Mouse (Mus musculus) heart, embryonic 11.5 days (tissue): ENCODE results near the gene Atf6b. TPM values are rescaled to one million over a fixed set of nuclear protein-coding genes. Genes with fewer than 3 reads are reported as not detected.
A peak's percentile ranks its signal among the peaks of the same experiment; 100 is the strongest.

Source experiments
- ATAC-seq: fragments of 200-750 bp; cut with Nextera tagmentation; replicated peaks from 2 replicates; pipeline ENCODE4 v1.8.0; 2017; ENCODE audit warnings: moderate library complexity; ENCODE audit not compliant: insufficient number of reproducible peaks, low FRiP score, low TSS enrichment
- H3K27ac ChIP-seq: fragments of 300-500 bp; sonication (generic); 2 replicates; pipeline ENCODE4 v1.5.1; 2014; ENCODE audit warnings: mild to moderate bottlenecking, low read depth, low read length
- H3K27me3 ChIP-seq: fragments of 300-500 bp; sonication (generic); 2 replicates; pipeline ENCODE4 v1.6.1; 2014; ENCODE audit warnings: mild to moderate bottlenecking, low read length, mixed read lengths; ENCODE audit not compliant: control insufficient read depth, insufficient read depth
- H3K36me3 ChIP-seq: fragments of 300-500 bp; sonication (generic); 2 replicates; pipeline ENCODE4 v1.6.1; 2014; ENCODE audit warnings: mild to moderate bottlenecking, low read length, moderate library complexity, mixed read lengths; ENCODE audit not compliant: control insufficient read depth, insufficient read depth
- H3K4me1 ChIP-seq: fragments of 300-500 bp; sonication (generic); 2 replicates; pipeline ENCODE4 v1.6.1; 2014; ENCODE audit warnings: low read length; ENCODE audit not compliant: control insufficient read depth, insufficient read depth
- H3K4me2 ChIP-seq: fragments of 300-500 bp; sonication (generic); 2 replicates; pipeline ENCODE4 v1.6.1; 2014; ENCODE audit warnings: mild to moderate bottlenecking, moderate library complexity
- H3K4me3 ChIP-seq: fragments of 300-500 bp; sonication (generic); 2 replicates; pipeline ENCODE4 v1.5.1; 2014; ENCODE audit warnings: low read depth, low read length
- H3K9ac ChIP-seq: fragments of 300-500 bp; sonication (generic); 2 replicates; pipeline ENCODE4 v1.6.1; 2014; ENCODE audit warnings: mild to moderate bottlenecking, low read depth, low read length, moderate library complexity
- H3K9me3 ChIP-seq: fragments of 300-500 bp; sonication (generic); replicated peaks from 2 replicates; pipeline ENCODE4 v1.6.1; 2016; ENCODE audit warnings: low read length; ENCODE audit not compliant: control insufficient read depth
- WGBS: fragments of 180-500 bp; shearing (Covaris S2); extraction: QIAGEN DNeasy Blood & Tissue Kit; methylation state at CpG from one replicate; pipeline ENCODE4 v1.1.7; 2014; ENCODE audit not compliant: insufficient replicate concordance; 5-methylcytosine and 5-hydroxymethylcytosine counted together
- polyA plus RNA-seq: library from polyadenylated mRNA; unstranded; fragments of >200 nt; fragmentation: Nextera tagmentation; extraction: Ambion mirVana; gene quantifications from 2 replicates; pipeline ENCODE4 v1.2.1, GENCODE M21; 2014

The Atf6b gene
- polyA plus RNA-seq, 1 experiment from 2014 or later, result 41.0 TPM

DNA sequence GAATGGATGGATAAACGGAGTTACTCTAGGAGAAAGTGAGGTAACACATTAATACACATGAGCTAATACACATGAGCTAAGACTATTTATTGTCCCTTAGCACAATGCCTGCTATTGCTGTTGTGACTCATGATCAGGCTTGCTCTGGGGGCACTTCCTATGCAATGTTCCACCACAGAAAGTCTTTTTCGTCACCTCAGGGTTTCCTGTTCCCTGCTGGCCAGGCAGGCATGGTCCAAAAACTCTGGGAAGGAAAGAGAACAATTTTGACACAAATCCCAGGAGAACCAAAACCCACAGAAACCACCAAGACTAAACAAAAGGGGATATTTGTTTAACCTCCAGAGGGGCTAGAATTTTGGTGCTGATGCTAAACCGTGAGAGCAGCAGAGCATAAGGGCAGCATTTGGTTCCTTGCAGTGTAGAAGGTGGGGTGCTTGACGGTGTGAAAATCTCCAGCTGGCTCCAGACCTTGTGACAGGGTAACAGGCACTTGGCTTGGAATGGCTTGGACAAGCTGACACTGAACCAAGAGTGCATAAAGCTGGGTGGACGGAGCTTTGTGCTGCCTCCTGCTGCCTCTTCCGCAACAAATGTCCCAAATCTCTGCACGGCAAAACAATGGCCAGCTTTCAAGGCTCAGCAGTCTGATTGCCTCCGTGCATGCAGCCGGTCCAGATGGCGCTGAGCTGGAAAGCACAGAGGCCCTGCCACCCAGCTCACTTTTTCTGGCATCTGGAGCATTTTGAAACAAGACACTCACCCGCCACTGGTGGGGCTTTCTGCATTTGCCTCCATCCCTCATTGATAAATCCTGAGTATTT is 6.0 kb upstream of the Atf6b start:
- H3K4me2 ChIP-seq, result peak overlapping the region; percentile 8; the same call in 1 of the 2 replicates
- H3K27ac ChIP-seq, result peak overlapping the region; percentile 37
- no peak overlapping the region for H3K4me3 ChIP-seq
- H3K4me1 ChIP-seq, result peaks cover 7% of the 10 kb centered on the region; the same call in 1 of the 2 replicates
- WGBS, result 15% methylated on average over 11 of the region's 11 CpGs
- no peaks in the 10 kb centered on the region for H3K36me3 ChIP-seq
- no peaks in the 10 kb centered on the region for H3K9me3 ChIP-seq
- peak overlapping the region; percentile 22; the same call in 1 of the 2 replicates for H3K9ac ChIP-seq
- no peak for ATAC-seq
- H3K27me3 ChIP-seq, result no peaks in the 10 kb centered on the region; the same call in 1 of the 2 replicates

- Histone ChIP-seq H3K4me3 (no peak overlapping the region), H3K9ac (no peak overlapping the region), H3K36me3 (no peaks in the 10 kb centered on the region), H3K27me3 (no peaks in the 10 kb centered on the region), H3K4me1 (peaks cover 7% of the 10 kb centered on the region; the same call in 1 of the 2 replicates), H3K27ac (no peak overlapping the region), H3K9me3 (no peaks in the 10 kb centered on the region), H3K4me2 (no peak overlapping the region)
- 80% methylated on average over 3 of the region's 3 CpGs for WGBS
- ATAC-seq, result no peak
These were observed 5.0 kb upstream of the Atf6b start for GRCm38 (mm10) chr17:34641945-34642344.

DNA sequence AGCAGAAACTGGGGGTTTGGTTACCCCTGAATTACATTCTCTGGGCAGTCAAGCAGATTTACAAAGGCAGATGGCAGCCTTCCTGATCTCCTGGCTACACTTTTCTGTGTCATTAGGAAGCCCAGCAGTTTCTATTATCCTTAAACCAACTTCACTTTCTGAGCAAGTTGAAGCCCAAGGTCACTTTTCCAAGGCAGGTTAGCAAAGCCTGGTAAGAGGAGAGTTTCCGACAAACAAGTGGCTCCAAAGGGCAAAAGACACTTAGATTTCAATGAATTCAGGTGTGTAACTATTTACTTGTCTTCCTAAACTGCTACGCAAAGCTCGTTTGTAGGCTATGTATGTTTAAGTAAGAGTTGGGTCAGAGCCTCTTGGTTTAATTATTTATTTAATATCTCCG is 3.6 kb upstream of the Atf6b start:
- Histone ChIP-seq H3K36me3 (no peaks in the 10 kb centered on the region), H3K4me2 (no peak overlapping the region), H3K4me3 (no peak overlapping the region), H3K27me3 (no peaks in the 10 kb centered on the region), H3K4me1 (peaks cover 15% of the 10 kb centered on the region), H3K9ac (no peak overlapping the region), H3K9me3 (no peaks in the 10 kb centered on the region), H3K27ac (no peak overlapping the region)
- no peak for ATAC-seq
- 79% methylated on average over 4 of the region's 4 CpGs for WGBS

GRCm38 (mm10) chr17:34643944-34644343 is 3.0 kb upstream of the Atf6b start:
- H3K36me3 ChIP-seq, result no peaks in the 10 kb centered on the region
- H3K4me3 ChIP-seq, result no peak overlapping the region
- 74% methylated on average over 10 of the region's 10 CpGs for WGBS
- peaks cover 15% of the 10 kb centered on the region for H3K4me1 ChIP-seq
- H3K9me3 ChIP-seq, result no peaks in the 10 kb centered on the region
- no peak overlapping the region for H3K4me2 ChIP-seq
- H3K27ac ChIP-seq, result no peak overlapping the region
- H3K27me3 ChIP-seq, result no peaks in the 10 kb centered on the region
- no peak for ATAC-seq
- H3K9ac ChIP-seq, result no peak overlapping the region

DNA sequence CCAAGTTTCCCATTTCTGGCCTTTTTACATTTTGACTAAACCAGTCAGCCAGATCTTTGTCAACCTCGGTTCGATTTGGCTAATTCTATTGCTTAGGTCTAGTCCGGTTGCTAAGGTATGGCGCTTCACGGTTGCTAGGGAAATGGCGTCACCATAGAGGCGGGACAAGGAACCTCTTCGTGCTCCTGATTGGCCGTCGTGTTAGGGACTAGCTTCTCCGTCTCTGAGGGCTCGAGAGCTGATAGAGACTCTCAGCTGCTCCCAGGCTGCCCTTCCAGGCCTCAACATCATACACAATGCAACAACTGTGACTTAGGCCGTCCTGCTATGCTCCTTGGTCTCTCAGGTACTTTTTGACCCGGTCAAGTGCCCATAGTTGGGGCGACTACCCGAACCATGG is 2.3 kb upstream of the Atf6b start, which contains the start of gene Fkbpl:
Gene Fkbpl (plus strand): TSS at position 157 of the 400 bp plus-strand sequence.
- H3K4me1 ChIP-seq, result peaks cover 15% of the 10 kb centered on the region
- no peaks in the 10 kb centered on the region for H3K9me3 ChIP-seq
- H3K4me3 ChIP-seq, result peak within 1 kb of the TSS; percentile 55
- no peaks in the 10 kb centered on the region for H3K36me3 ChIP-seq
- ATAC-seq, result peak; percentile 70
- peak within 1 kb of the TSS; percentile 47 for H3K27ac ChIP-seq
- H3K27me3 ChIP-seq, result no peaks in the 10 kb centered on the region
- H3K9ac ChIP-seq, result peak within 1 kb of the TSS; percentile 76
- H3K4me2 ChIP-seq, result peak within 1 kb of the TSS; percentile 71
- WGBS, result 1% methylated on average over 16 of the region's 16 CpGs

GRCm38 (mm10) chr17:34645256-34645829 is 1.6 kb upstream of the Atf6b start:
- Histone ChIP-seq H3K4me2 (peak overlapping the region; percentile 71), H3K4me1 (peaks cover 15% of the 10 kb centered on the region), H3K36me3 (no peaks in the 10 kb centered on the region), H3K9me3 (no peaks in the 10 kb centered on the region), H3K9ac (peak overlapping the region; percentile 76; the same call in 1 of the 2 replicates), H3K4me3 (peak overlapping the region; percentile 55), H3K27me3 (no peaks in the 10 kb centered on the region), H3K27ac (0 out of 2 replicates have a peak overlapping the region, but pooled peaks have one; percentile 47)
- 34% methylated on average over 10 of the region's 10 CpGs for WGBS
- no peak for ATAC-seq

- Histone ChIP-seq H3K4me1 (peaks cover 15% of the 10 kb centered on the region), H3K9me3 (no peaks in the 10 kb centered on the region), H3K27ac (no peak overlapping the region), H3K4me3 (no peak overlapping the region), H3K36me3 (peaks cover 5% of the 10 kb centered on the region), H3K27me3 (no peaks in the 10 kb centered on the region), H3K9ac (no peak overlapping the region), H3K4me2 (peak overlapping the region; percentile 71)
- 83% methylated on average over 30 of the region's 30 CpGs for WGBS
- no peak for ATAC-seq
These were observed 975 bp upstream of the Atf6b start for GRCm38 (mm10) chr17:34645831-34646511.

GRCm38 (mm10) chr17:34648141-34648890 is 1.4 kb downstream of the Atf6b start:
- Histone ChIP-seq H3K36me3 (peaks cover 15% of the 10 kb centered on the region), H3K4me3 (peak overlapping the region; percentile 93; the same call in 1 of the 2 replicates), H3K27ac (no peak overlapping the region), H3K27me3 (no peaks in the 10 kb centered on the region), H3K9me3 (no peaks in the 10 kb centered on the region), H3K4me2 (peak overlapping the region; percentile 88), H3K9ac (peak overlapping the region; percentile 84), H3K4me1 (peaks cover 15% of the 10 kb centered on the region)
- 83% methylated on average over 16 of the region's 16 CpGs for WGBS
- ATAC-seq, result no peak
